Mouse (Mus musculus) CH12.LX (cell line): Measurements from ENCODE around the gene Atp8b4. TPM values are rescaled to one million over a fixed set of nuclear protein-coding genes. Genes with fewer than 3 reads are reported as not detected.

Experiments
- DNase-seq: peaks from one replicate; pipeline ENCODE4 v3.0.0-alpha.2; 2013; ENCODE audit errors: extremely low read depth
- H3K27ac ChIP-seq: 2 replicates; pipeline ENCODE4 v1.5.1; 2012; ENCODE audit warnings: low read depth, mild to moderate bottlenecking, control low read depth, moderate library complexity; ENCODE audit not compliant: insufficient read depth
- H3K27me3 ChIP-seq: replicated peaks from 2 replicates; pipeline ENCODE3; 2012; ENCODE audit warnings: inconsistent platforms
- H3K36me3 ChIP-seq, 2 experiments: replicated peaks in 1 of 2; 2 replicates each; pipeline versions ENCODE3 to v1.6.1; 2012; ENCODE audit warnings: inconsistent platforms in 1 of 2, low read length in 1 of 2, mild to moderate bottlenecking in 1 of 2, mixed read lengths in 1 of 2, moderate library complexity in 1 of 2; ENCODE audit not compliant: control insufficient read depth in 1 of 2, insufficient read depth in 1 of 2
- H3K4me1 ChIP-seq, 2 experiments: 2 replicates each; pipeline ENCODE4 v1.6.1; 2012; ENCODE audit warnings: inconsistent platforms in 1 of 2, moderate library complexity in 1 of 2; ENCODE audit not compliant: insufficient read depth in 2 of 2, control insufficient read depth in 1 of 2
- H3K4me2 ChIP-seq: 2 replicates; pipeline ENCODE4 v1.6.1; 2012; ENCODE audit warnings: low read depth, mild to moderate bottlenecking, control low read depth; ENCODE audit not compliant: poor library complexity, insufficient read depth, severe bottlenecking
- H3K4me3 ChIP-seq, 3 experiments: fragments of 150-350 bp in 1 of 3; sonication (generic) in 1 of 3; replicated peaks in 1 of 3; 2 replicates each; pipeline versions ENCODE3 to v1.5.1; 2011 to 2012; ENCODE audit warnings: low read depth in 2 of 3, low read length in 2 of 3, mild to moderate bottlenecking in 2 of 3, moderate library complexity in 2 of 3, control low read depth in 1 of 3, improper control_type of control experiment in 1 of 3, inconsistent platforms in 1 of 3, mixed read lengths in 1 of 3; ENCODE audit not compliant: poor library complexity in 1 of 3
- H3K79me2 ChIP-seq: replicated peaks from 2 replicates; pipeline ENCODE4 v1.6.1; 2012; ENCODE audit warnings: mild to moderate bottlenecking, moderate library complexity; ENCODE audit not compliant: control insufficient read depth, poor library complexity, insufficient read depth, severe bottlenecking; ENCODE audit errors: extremely low read depth
- H3K9ac ChIP-seq: 2 replicates; pipeline ENCODE4 v1.6.1; 2012; ENCODE audit warnings: low read depth, mild to moderate bottlenecking, control low read depth, moderate library complexity; ENCODE audit not compliant: insufficient read depth
- H3K9me3 ChIP-seq: replicated peaks from 2 replicates; pipeline ENCODE3; 2012; ENCODE audit warnings: low read length, inconsistent platforms, mixed read lengths
- BHLHE40 ChIP-seq: IDR thresholded peaks from 2 replicates; pipeline ENCODE4 v1.6.1; 2011; ENCODE audit warnings: mild to moderate bottlenecking, low read depth, low read length, improper control_type of control experiment
- CHD1 ChIP-seq: IDR thresholded peaks from 2 replicates; pipeline ENCODE4 v1.6.1; 2012; ENCODE audit warnings: low read depth, low read length, improper control_type of control experiment, inconsistent platforms
- CHD2 ChIP-seq: IDR thresholded peaks from 2 replicates; pipeline ENCODE4 v1.6.1; 2011; ENCODE audit warnings: low read length, improper control_type of control experiment
- CTCF ChIP-seq, 2 experiments: IDR thresholded peaks in 1 of 2; conservative IDR thresholded peaks in 1 of 2; 2 replicates each; pipeline ENCODE4 v1.5.1; 2011 to 2012; ENCODE audit warnings: low read depth in 2 of 2, low read length in 2 of 2, improper control_type of control experiment in 1 of 2, inconsistent platforms in 1 of 2, mild to moderate bottlenecking in 1 of 2, moderate library complexity in 1 of 2
- E2F4 ChIP-seq: IDR thresholded peaks from 2 replicates; pipeline ENCODE4 v1.6.1; 2011; ENCODE audit warnings: low read depth, low read length, improper control_type of control experiment; ENCODE audit not compliant: insufficient replicate concordance
- ELF1 ChIP-seq: IDR thresholded peaks from 2 replicates; pipeline ENCODE4 v1.6.1; 2014; ENCODE audit warnings: low read depth, mild to moderate bottlenecking, inconsistent platforms, low read length, improper control_type of control experiment
- EP300 ChIP-seq: IDR thresholded peaks from 2 replicates; pipeline ENCODE4 v1.6.1; 2011; ENCODE audit warnings: low read length, improper control_type of control experiment
- ETS1 ChIP-seq: conservative IDR thresholded peaks from 2 replicates; pipeline ENCODE4 v1.6.1; 2012; ENCODE audit warnings: low read depth, mild to moderate bottlenecking, inconsistent platforms, low read length, improper control_type of control experiment, moderate library complexity
- GABPA ChIP-seq: IDR thresholded peaks from 2 replicates; pipeline ENCODE4 v1.6.1; 2012; ENCODE audit warnings: low read depth, low read length, improper control_type of control experiment, inconsistent platforms; ENCODE audit not compliant: insufficient replicate concordance
- HCFC1 ChIP-seq: IDR thresholded peaks from 2 replicates; pipeline ENCODE4 v1.6.1; 2012; ENCODE audit warnings: low read depth, mild to moderate bottlenecking, inconsistent platforms, low read length, improper control_type of control experiment
- KAT2A ChIP-seq: IDR thresholded peaks from 2 replicates; pipeline ENCODE4 v1.6.1; 2012; ENCODE audit warnings: low read length, improper control_type of control experiment, inconsistent platforms; ENCODE audit not compliant: insufficient replicate concordance
- MAFK ChIP-seq: IDR thresholded peaks from 2 replicates; pipeline ENCODE4 v1.6.1; 2011; ENCODE audit warnings: low read length, improper control_type of control experiment; ENCODE audit not compliant: insufficient replicate concordance
- MAX ChIP-seq: IDR thresholded peaks from 2 replicates; pipeline ENCODE4 v1.6.1; 2011; ENCODE audit warnings: low read length, improper control_type of control experiment
- MXI1 ChIP-seq: IDR thresholded peaks from 2 replicates; pipeline ENCODE4 v1.6.1; 2011; ENCODE audit warnings: mild to moderate bottlenecking, low read depth, low read length, improper control_type of control experiment
- MYC ChIP-seq: IDR thresholded peaks from 2 replicates; pipeline ENCODE4 v1.6.1; 2011; ENCODE audit warnings: low read depth, mild to moderate bottlenecking, improper control_type of control experiment, low read length
- NELFE ChIP-seq: IDR thresholded peaks from 2 replicates; pipeline ENCODE4 v1.6.1; 2011; ENCODE audit warnings: low read depth, low read length, improper control_type of control experiment
- PAX5 ChIP-seq: IDR thresholded peaks from 2 replicates; pipeline ENCODE4 v1.6.1; 2012; ENCODE audit warnings: low read length, inconsistent platforms, mixed read lengths
- POLR2A ChIP-seq: IDR thresholded peaks from 2 replicates; pipeline ENCODE4 v1.6.1; 2011; ENCODE audit warnings: low read depth, mild to moderate bottlenecking, improper control_type of control experiment, low read length
- POLR2AphosphoS2 ChIP-seq: IDR thresholded peaks from 2 replicates; pipeline ENCODE4 v1.6.1; 2011; ENCODE audit warnings: low read depth, low read length, improper control_type of control experiment
- SIN3A ChIP-seq: IDR thresholded peaks from 2 replicates; pipeline ENCODE4 v1.6.1; 2012; ENCODE audit warnings: low read length, improper control_type of control experiment, inconsistent platforms
- SMC3 ChIP-seq: IDR thresholded peaks from 2 replicates; pipeline ENCODE4 v1.6.1; 2011; ENCODE audit warnings: low read depth, low read length, improper control_type of control experiment
- TBP ChIP-seq: conservative IDR thresholded peaks from 2 replicates; pipeline ENCODE4 v1.6.1; 2011; ENCODE audit warnings: low read depth, low read length, improper control_type of control experiment
- TCF12 ChIP-seq: IDR thresholded peaks from 2 replicates; pipeline ENCODE4 v1.6.1; 2014; ENCODE audit warnings: low read depth, mild to moderate bottlenecking, inconsistent platforms, low read length, improper control_type of control experiment
- USF1 ChIP-seq: IDR thresholded peaks from 2 replicates; pipeline ENCODE4 v1.6.1; 2014; ENCODE audit warnings: low read depth, mild to moderate bottlenecking, inconsistent platforms, low read length, improper control_type of control experiment
- USF2 ChIP-seq: conservative IDR thresholded peaks from 2 replicates; pipeline ENCODE4 v1.6.1; 2011; ENCODE audit warnings: low read depth, low read length, improper control_type of control experiment
- ZKSCAN1 ChIP-seq: IDR thresholded peaks from 2 replicates; pipeline ENCODE4 v1.6.1; 2012; ENCODE audit warnings: low read depth, inconsistent platforms, low read length, improper control_type of control experiment, borderline replicate concordance
- ZMIZ1 ChIP-seq: IDR thresholded peaks from 2 replicates; pipeline ENCODE4 v1.6.1; 2012; ENCODE audit warnings: low read depth, mild to moderate bottlenecking, inconsistent platforms, low read length, improper control_type of control experiment
- ZNF384 ChIP-seq: IDR thresholded peaks from 2 replicates; pipeline ENCODE4 v1.6.1; 2012; ENCODE audit warnings: low read depth, low read length, improper control_type of control experiment, inconsistent platforms
- dilution Hi-C: fragments of 300-500 bp; cut with MboI; formaldehyde crosslinking; loops from 2 replicates; pipeline ENCODE4 v1.14.3; 2020; ENCODE audit warnings: low sequenced_read_pairs; ENCODE audit not compliant: extremely low pct_unique_long_range_greater_than_20kb, extremely low pct_ligation_motif_present
- in situ Hi-C: fragments of 300-500 bp; cut with MboI; formaldehyde crosslinking; loops from 3 replicates; pipeline ENCODE4 v1.14.3; 2019; ENCODE audit warnings: low sequenced_read_pairs, low pct_ligation_motif_present, low pct_unique_long_range_greater_than_20kb, mixed read lengths
- polyA plus RNA-seq: library from polyadenylated mRNA; unstranded; fragments of >175 nt; gene quantifications from 2 replicates; pipeline ENCODE4 v1.2.1, GENCODE M21; 2012; ENCODE audit warnings: low read depth; ENCODE audit not compliant: insufficient read length
- total RNA-seq, 2 experiments: library from RNA; depleted of rRNA; stranded (reverse); fragments of 300-350 nt in 1 of 2; fragments of >200 nt in 1 of 2; gene quantifications; 2 replicates each; pipeline ENCODE4 v1.2.3; 2012 to 2014

Gene Atp8b4
- total and polyA plus RNA-seq, 3 experiments = 0.50 to 1.9 (median 0.79) TPM

DNA sequence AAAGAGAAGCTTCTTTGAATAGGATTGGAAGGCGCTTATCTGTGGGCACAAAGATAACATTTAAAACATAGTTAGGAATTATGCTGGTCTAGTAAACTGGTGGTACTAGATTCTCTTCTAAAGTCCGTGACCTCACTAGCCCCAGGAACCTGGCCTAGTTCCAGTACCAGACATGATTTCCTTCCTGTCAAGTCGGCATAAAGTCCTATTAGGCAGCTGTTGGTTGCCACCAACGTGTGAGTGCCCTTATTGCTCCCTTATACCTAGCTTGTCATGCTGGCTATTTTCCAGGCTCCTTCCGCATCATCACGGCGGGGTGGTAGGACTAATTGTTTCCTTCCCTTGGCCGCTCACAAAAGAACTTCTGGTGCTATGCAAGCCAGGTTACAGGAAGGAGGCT, 21.6 kb upstream of the Atp8b4 start:
- in situ Hi-C loops = no loop called here
- H3K4me3 ChIP-seq = no peak overlapping the region
- dilution Hi-C loops = no loop called here
- no peaks in the 10 kb centered on the region for H3K27me3 ChIP-seq
- no peaks in the 10 kb centered on the region for H3K9me3 ChIP-seq
- no peak overlapping the region for H3K9ac ChIP-seq
- H3K27ac ChIP-seq = no peak overlapping the region
- no peak for DNase-seq
- H3K4me2 ChIP-seq = no peak overlapping the region
- peaks cover 0 to 5% of the 10 kb centered on the region in 2 experiments; a peak in 2 of 4 replicates for H3K4me1 ChIP-seq
- no peaks in the 10 kb centered on the region for H3K36me3 ChIP-seq
- H3K79me2 ChIP-seq = no peaks in the 10 kb centered on the region
- TF ChIP-seq ZNF384 (no peak), HCFC1 (no peak), ZKSCAN1 (no peak), CHD2 (no peak), KAT2A (no peak), MAFK (no peak), USF1 (no peak), POLR2AphosphoS2 (no peak), CTCF (conservative IDR thresholded peaks at IDR 0.05 in 1 of 2, IDR thresholded peaks at IDR 0.05 in 1 of 2; ENCODE audit: low read depth in 2 of 2, low read length in 2 of 2) (no peak), MYC (no peak), ELF1 (no peak), POLR2A (no peak), GABPA (no peak), SIN3A (no peak)

GRCm38 (mm10) chr2:126521471-126521870, 21.0 kb upstream of the Atp8b4 start:
- H3K79me2 ChIP-seq = no peaks in the 10 kb centered on the region
- dilution Hi-C loops = no loop called here
- no peak overlapping the region for H3K9ac ChIP-seq
- no peaks in the 10 kb centered on the region for H3K36me3 ChIP-seq
- H3K4me1 ChIP-seq = peaks cover 0 to 5% of the 10 kb centered on the region in 2 experiments; a peak in 2 of 4 replicates
- in situ Hi-C loops = no loop called here
- no peak for TF ChIP-seq TCF12
- no peak for TF ChIP-seq TBP
- TF ChIP-seq BHLHE40 = no peak
- no peak for TF ChIP-seq MAFK
- TF ChIP-seq GABPA = no peak
- no peak for TF ChIP-seq MAX
- TF ChIP-seq PAX5 = no peak
- no peak for TF ChIP-seq ETS1
- TF ChIP-seq MXI1 = no peak
- TF ChIP-seq CHD2 = no peak
- no peak for TF ChIP-seq ELF1
- TF ChIP-seq E2F4 = no peak
- TF ChIP-seq ZMIZ1 = no peak
- TF ChIP-seq MYC = no peak
- no peak for TF ChIP-seq CTCF (conservative IDR thresholded peaks at IDR 0.05 in 1 of 2, IDR thresholded peaks at IDR 0.05 in 1 of 2; ENCODE audit: low read depth in 2 of 2, low read length in 2 of 2)
- TF ChIP-seq USF2 = no peak
- TF ChIP-seq CHD1 = no peak
- no peak for TF ChIP-seq NELFE
- no peak for TF ChIP-seq EP300
- TF ChIP-seq SMC3 = no peak
- no peaks in the 10 kb centered on the region for H3K27me3 ChIP-seq
- H3K4me2 ChIP-seq = no peak overlapping the region
- H3K4me3 ChIP-seq = no peak overlapping the region
- DNase-seq = no peak
- H3K27ac ChIP-seq = no peak overlapping the region
- H3K9me3 ChIP-seq = no peaks in the 10 kb centered on the region
